Mouse (Mus musculus) thymus, adult 2 months (tissue): ENCODE measurements around the gene Ptrh2.

Source experiments
- CTCF ChIP-seq: fragments of 200-500 bp; IDR thresholded peaks from 2 replicates; pipeline ENCODE4 v1.5.1; 2012; ENCODE audit warnings: mild to moderate bottlenecking, control low read depth, low read length, moderate library complexity, borderline replicate concordance; ENCODE audit not compliant: control insufficient read depth, poor library complexity, insufficient read depth; ENCODE audit errors: extremely low read depth
- POLR2A ChIP-seq: fragments of 200-500 bp; IDR thresholded peaks from 2 replicates; pipeline ENCODE4 v1.6.1; 2012; ENCODE audit warnings: mild to moderate bottlenecking, low read length, control low read depth, moderate library complexity; ENCODE audit not compliant: control insufficient read depth, poor library complexity, insufficient read depth; ENCODE audit errors: extremely low read depth

DNA sequence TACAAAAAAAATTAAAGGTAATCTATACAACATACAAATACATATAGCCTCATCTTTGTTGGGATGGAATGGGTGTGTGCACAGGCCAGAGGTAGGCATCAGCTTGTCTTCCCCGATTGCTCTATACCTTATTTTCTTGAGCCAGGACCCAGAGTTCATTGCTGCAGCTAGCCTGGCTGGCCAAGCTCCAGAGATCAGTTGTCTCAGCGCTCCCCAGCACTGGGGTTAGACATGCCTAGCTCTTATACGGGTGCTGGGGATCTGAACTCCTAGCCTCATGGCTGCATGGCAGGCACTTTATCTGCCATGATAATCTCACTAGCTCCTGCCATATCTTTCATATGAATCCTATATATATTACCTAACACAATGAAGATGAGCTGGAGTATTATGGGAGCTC lies 15.6 kb upstream of the Ptrh2 start:
- TF ChIP-seq POLR2A (no peak), CTCF (no peak)
